Mouse (Mus musculus): ENCODE data around the gene Rpp38. TPM values are rescaled to one million over a fixed set of nuclear protein-coding genes. Genes with fewer than 3 reads are reported as not detected.

The Rpp38 gene
- total RNA-seq (2021) = 1 to 10 TPM; 4.3 to 5.8 TPM
- 2.8 and 5.4 TPM in 2 replicates for polyA plus RNA-seq (2012; rRNA removed)
- long read RNA-seq, partial matches to known transcripts = 0 of 3 reads
- long read RNA-seq, other reads (novel, unspliced or antisense) = 0 of 3 reads

DNA sequence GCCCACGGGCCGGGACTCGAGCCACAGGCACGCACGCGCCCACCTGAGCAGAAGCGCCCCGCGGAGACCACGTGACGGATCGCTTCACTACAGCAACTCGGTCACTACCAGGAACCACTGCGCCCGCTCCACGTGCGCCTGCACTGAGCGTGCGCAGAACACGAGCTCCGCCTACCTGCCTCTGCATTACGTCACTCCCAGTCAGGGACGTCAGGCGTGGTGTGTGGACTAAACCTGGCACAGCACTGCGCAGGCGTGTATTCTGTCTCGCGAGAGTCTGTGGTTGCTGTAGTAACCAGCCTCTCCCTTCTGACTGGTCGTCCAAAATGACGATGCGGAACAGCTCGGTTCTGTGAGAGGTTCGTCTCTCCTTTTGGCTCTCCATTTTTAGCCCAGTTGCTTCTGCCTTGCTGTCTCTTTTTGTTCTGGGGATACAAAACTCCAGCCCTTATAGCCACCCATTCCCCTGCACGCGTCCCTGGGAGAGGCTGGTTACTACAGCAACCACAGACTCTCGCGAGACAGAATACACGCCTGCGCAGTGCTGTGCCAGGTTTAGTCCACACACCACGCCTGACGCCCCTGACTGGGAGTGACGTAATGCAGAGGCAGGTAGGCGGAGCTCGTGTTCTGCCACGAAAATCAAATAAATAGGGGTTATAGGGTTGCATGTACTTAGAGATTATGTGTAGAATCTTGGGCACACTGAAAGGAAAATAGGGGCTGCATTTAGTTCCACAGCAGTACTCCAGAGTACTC, at the start of gene Rpp38:
TSS of gene Rpp38 (minus strand) at position 160 of the 759 bp plus-strand sequence.
- peak; percentile 97 to 98 for DNase-seq
- peak within 1 kb of the TSS; percentile 72 for H3K4me3 ChIP-seq
- intact Hi-C loops (cut with DNase I) = loop anchor here (1.0 to 5.0 kb wide), 4 partner anchors 47 to 215 kb away; partner anchors contain the start of genes Dclre1c and Meig1
- peaks cover 2% of the 10 kb centered on the region; the same call in 1 of the 2 replicates for H3K4me1 ChIP-seq (ENCODE audit: control insufficient read depth, insufficient read depth, low read length)
- no peaks in the 10 kb centered on the region for H3K79me2 ChIP-seq (replicated peaks; ENCODE audit: control insufficient read depth, insufficient read depth, low read length)
- under 1% methylated on average over 45 of the region's 45 CpGs for WGBS
- H3K27ac ChIP-seq = peak within 1 kb of the TSS; percentile 75
- TF ChIP-seq POLR2A (IDR thresholded peaks at IDR 0.05; ENCODE audit: insufficient read depth, low read depth, low read length) (peak; percentile 71), EP300 (IDR thresholded peaks at IDR 0.05; ENCODE audit: insufficient read depth, low read depth, low read length) (peak; percentile 66; the same call in 1 of the 2 replicates), CTCF (IDR thresholded peaks at IDR 0.05) (no peak)
- peak within 1 kb of the TSS; percentile 78 for H3K9ac ChIP-seq (ENCODE audit: low read depth, low read length)
- no peaks in the 10 kb centered on the region; the same call in 1 of the 2 replicates for H3K27me3 ChIP-seq (ENCODE audit: control insufficient read depth, insufficient read depth, low read length)
- no peaks in the 10 kb centered on the region; the same call in 1 of the 2 replicates for H3K36me3 ChIP-seq (ENCODE audit: control insufficient read depth, insufficient read depth, low read length)

DNA sequence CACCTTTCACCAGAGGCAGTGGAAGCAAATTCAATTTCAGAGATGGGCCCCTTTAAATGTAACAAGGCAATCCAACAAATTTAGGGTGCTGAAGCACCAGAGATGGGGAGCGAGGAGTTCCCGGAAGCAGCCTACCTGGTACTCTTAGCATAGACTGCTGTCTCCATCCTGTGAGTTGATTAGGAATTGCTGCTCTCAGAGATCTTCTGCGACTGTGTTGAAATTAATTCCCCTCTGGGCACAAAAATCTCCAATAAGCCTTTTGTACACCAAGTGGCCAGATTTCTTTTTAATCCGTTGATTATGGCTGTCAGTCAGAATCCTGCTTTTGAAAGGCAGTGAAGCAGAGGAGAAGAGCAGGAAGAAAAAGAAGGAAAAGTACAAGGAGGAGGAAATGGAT, 32.7 kb upstream of the Rpp38 start:
- WGBS = 68% methylated on average over 4 of the region's 4 CpGs
- no peak overlapping the region for H3K4me3 ChIP-seq
- intact Hi-C loops (cut with DNase I) = no loop called here
- DNase-seq = no peak
- TF ChIP-seq POLR2A (IDR thresholded peaks at IDR 0.05; ENCODE audit: insufficient read depth, low read depth, low read length) = no peak
- H3K27ac ChIP-seq = no peak overlapping the region
- H3K9ac ChIP-seq (ENCODE audit: low read depth, low read length) = no peak overlapping the region
- no peaks in the 10 kb centered on the region for H3K36me3 ChIP-seq (ENCODE audit: control insufficient read depth, insufficient read depth, low read length)
- H3K27me3 ChIP-seq (ENCODE audit: control insufficient read depth, insufficient read depth, low read length) = no peaks in the 10 kb centered on the region
- H3K4me1 ChIP-seq (ENCODE audit: control insufficient read depth, insufficient read depth, low read length) = no peaks in the 10 kb centered on the region
- no peaks in the 10 kb centered on the region for H3K79me2 ChIP-seq (replicated peaks; ENCODE audit: control insufficient read depth, insufficient read depth, low read length)

DNA sequence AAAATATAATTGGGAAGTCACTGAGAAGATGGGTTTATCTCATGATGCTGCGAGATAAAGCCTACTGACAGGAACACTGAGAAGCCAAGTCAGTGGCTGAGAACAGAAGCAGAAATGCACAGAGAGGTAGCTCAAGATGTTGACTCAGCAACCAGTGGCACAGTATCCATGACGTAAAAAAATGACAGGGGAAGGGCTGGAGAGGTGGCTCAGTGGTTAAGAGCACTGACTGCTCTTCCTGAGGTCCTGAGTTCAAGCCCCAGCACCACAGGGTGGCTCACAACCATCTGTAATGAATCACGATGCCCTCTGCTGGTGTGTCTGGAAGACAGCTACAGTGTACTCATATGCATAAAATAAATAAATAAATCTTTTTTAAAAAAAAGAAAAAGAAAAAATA, 28.6 kb upstream of the Rpp38 start:
- TF ChIP-seq EP300 (IDR thresholded peaks at IDR 0.05; ENCODE audit: insufficient read depth, low read depth, low read length) (no peak), POLR2A (IDR thresholded peaks at IDR 0.05; ENCODE audit: insufficient read depth, low read depth, low read length) (no peak), CTCF (IDR thresholded peaks at IDR 0.05) (no peak)
- H3K27ac ChIP-seq = no peak overlapping the region
- H3K9ac ChIP-seq (ENCODE audit: low read depth, low read length) = no peak overlapping the region
- no peaks in the 10 kb centered on the region for H3K79me2 ChIP-seq (replicated peaks; ENCODE audit: control insufficient read depth, insufficient read depth, low read length)
- no peak overlapping the region for H3K4me3 ChIP-seq
- DNase-seq = no peak
- intact Hi-C loops (cut with DNase I) = no loop called here
- no peaks in the 10 kb centered on the region for H3K36me3 ChIP-seq (ENCODE audit: control insufficient read depth, insufficient read depth, low read length)
- 74% methylated on average over 3 of the region's 3 CpGs for WGBS
- no peaks in the 10 kb centered on the region for H3K4me1 ChIP-seq (ENCODE audit: control insufficient read depth, insufficient read depth, low read length)
- H3K27me3 ChIP-seq (ENCODE audit: control insufficient read depth, insufficient read depth, low read length) = no peaks in the 10 kb centered on the region

DNA sequence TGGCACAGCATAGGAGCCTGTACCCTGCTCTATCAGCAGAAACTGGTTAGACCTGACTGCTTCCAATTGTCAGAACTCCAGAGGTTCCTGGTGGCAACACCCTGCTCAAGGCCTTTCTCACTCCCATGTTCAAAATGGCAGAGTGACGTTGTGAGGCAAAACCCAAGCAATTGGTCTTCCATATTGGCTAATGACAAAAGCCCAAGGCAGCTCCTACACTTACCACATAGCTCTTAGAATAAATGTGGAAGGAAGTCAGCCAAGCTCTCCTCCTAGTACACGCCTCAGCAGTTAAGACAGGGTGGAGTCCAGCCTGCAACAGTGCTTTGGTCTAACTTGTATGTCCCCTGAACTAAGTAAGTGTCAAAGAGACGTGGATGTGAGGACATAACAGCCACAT, 25.4 kb upstream of the Rpp38 start:
- H3K27ac ChIP-seq = no peak overlapping the region
- H3K4me1 ChIP-seq (ENCODE audit: control insufficient read depth, insufficient read depth, low read length) = no peaks in the 10 kb centered on the region
- H3K4me3 ChIP-seq = no peak overlapping the region
- H3K9ac ChIP-seq (ENCODE audit: low read depth, low read length) = no peak overlapping the region
- 66% methylated on average over 3 of the region's 3 CpGs for WGBS
- no peaks in the 10 kb centered on the region for H3K36me3 ChIP-seq (ENCODE audit: control insufficient read depth, insufficient read depth, low read length)
- H3K27me3 ChIP-seq (ENCODE audit: control insufficient read depth, insufficient read depth, low read length) = no peaks in the 10 kb centered on the region
- intact Hi-C loops (cut with DNase I) = no loop called here
- no peaks in the 10 kb centered on the region for H3K79me2 ChIP-seq (replicated peaks; ENCODE audit: control insufficient read depth, insufficient read depth, low read length)
- TF ChIP-seq POLR2A (IDR thresholded peaks at IDR 0.05; ENCODE audit: insufficient read depth, low read depth, low read length) (no peak), CTCF (IDR thresholded peaks at IDR 0.05) (no peak), EP300 (IDR thresholded peaks at IDR 0.05; ENCODE audit: insufficient read depth, low read depth, low read length) (no peak)
- no peak for DNase-seq

DNA sequence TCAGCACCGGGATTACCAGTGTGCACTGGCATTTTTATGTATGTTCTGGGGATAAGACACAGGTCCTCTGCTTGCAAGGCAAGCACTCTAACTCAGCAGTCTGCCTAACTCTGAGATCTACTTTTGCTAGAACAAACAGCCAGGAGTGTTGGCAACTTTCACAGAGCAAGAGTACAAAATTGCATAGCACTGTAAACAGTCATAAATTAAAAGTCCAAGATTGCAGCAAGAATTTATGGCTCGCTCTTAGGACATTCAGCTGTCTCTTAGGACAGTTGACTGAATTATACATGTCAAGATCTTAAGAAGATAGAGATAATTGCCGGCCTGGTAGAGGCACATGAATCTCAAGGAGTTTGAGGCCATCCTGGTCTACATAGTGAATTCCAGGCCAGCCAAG, 23.9 kb upstream of the Rpp38 start:
- intact Hi-C loops (cut with DNase I) = no loop called here
- TF ChIP-seq EP300 (IDR thresholded peaks at IDR 0.05; ENCODE audit: insufficient read depth, low read depth, low read length) (no peak), POLR2A (IDR thresholded peaks at IDR 0.05; ENCODE audit: insufficient read depth, low read depth, low read length) (no peak), CTCF (IDR thresholded peaks at IDR 0.05) (no peak)
- H3K4me3 ChIP-seq = no peak overlapping the region
- no peaks in the 10 kb centered on the region for H3K4me1 ChIP-seq (ENCODE audit: control insufficient read depth, insufficient read depth, low read length)
- H3K27me3 ChIP-seq (ENCODE audit: control insufficient read depth, insufficient read depth, low read length) = no peaks in the 10 kb centered on the region
- no peaks in the 10 kb centered on the region for H3K36me3 ChIP-seq (ENCODE audit: control insufficient read depth, insufficient read depth, low read length)
- no peak for DNase-seq
- WGBS = 77% methylated on average over 3 of the region's 3 CpGs
- H3K27ac ChIP-seq = no peak overlapping the region
- H3K79me2 ChIP-seq (replicated peaks; ENCODE audit: control insufficient read depth, insufficient read depth, low read length) = no peaks in the 10 kb centered on the region
- H3K9ac ChIP-seq (ENCODE audit: low read depth, low read length) = no peak overlapping the region

DNA sequence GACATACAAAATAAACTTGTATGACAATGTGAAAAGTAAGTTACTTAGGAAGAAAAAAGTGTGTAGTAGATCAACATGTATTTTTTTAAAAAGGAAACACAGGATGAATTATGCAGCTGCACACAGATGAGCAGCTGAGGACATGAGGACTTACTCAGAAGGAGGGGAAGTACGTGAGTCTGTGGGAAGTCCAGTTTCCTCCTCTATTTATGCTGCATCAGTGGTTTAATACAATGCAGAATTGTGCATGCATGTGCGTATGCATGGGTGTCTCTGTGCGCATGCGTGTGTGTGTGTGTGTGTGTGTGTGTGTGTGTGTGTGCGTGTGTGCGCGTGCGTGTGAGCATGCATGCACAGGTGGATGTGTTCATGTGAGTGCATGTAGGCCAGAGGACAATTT, 23.4 kb upstream of the Rpp38 start:
- Histone ChIP-seq H3K9ac (ENCODE audit: low read depth, low read length) (no peak overlapping the region), H3K36me3 (ENCODE audit: control insufficient read depth, insufficient read depth, low read length) (no peaks in the 10 kb centered on the region), H3K79me2 (replicated peaks; ENCODE audit: control insufficient read depth, insufficient read depth, low read length) (no peaks in the 10 kb centered on the region), H3K4me3 (no peak overlapping the region), H3K27me3 (ENCODE audit: control insufficient read depth, insufficient read depth, low read length) (no peaks in the 10 kb centered on the region), H3K4me1 (ENCODE audit: control insufficient read depth, insufficient read depth, low read length) (no peaks in the 10 kb centered on the region), H3K27ac (no peak overlapping the region)
- no peak for DNase-seq
- intact Hi-C loops (cut with DNase I) = no loop called here
- no peak for TF ChIP-seq POLR2A (IDR thresholded peaks at IDR 0.05; ENCODE audit: insufficient read depth, low read depth, low read length)
- TF ChIP-seq EP300 (IDR thresholded peaks at IDR 0.05; ENCODE audit: insufficient read depth, low read depth, low read length) = no peak
- no peak for TF ChIP-seq CTCF (IDR thresholded peaks at IDR 0.05)
- 82% methylated on average over 8 of the region's 8 CpGs for WGBS

Measured in heart, adult 2 months (tissue).